Mouse (Mus musculus) stomach, embryonic 16.5 days (tissue): ENCODE data around the gene Rap1b. TPM values are rescaled to one million over a fixed set of nuclear protein-coding genes. Genes with fewer than 3 reads are reported as not detected.

Experiments
- ATAC-seq: fragments of 200-750 bp; cut with Nextera tagmentation; 2 replicates; pipeline ENCODE4 v1.8.0; 2017; ENCODE audit warnings: moderate number of reproducible peaks, moderate TSS enrichment; ENCODE audit not compliant: insufficient read depth, low FRiP score
- H3K27ac ChIP-seq: fragments of 300-500 bp; sonication (generic); 2 replicates; pipeline ENCODE4 v1.5.1; 2014; ENCODE audit warnings: low read length
- H3K27me3 ChIP-seq: fragments of 300-500 bp; sonication (generic); 2 replicates; pipeline ENCODE4 v1.6.1; 2014; ENCODE audit warnings: low read length, control low read depth, mixed read lengths; ENCODE audit not compliant: control insufficient read depth, insufficient read depth
- H3K36me3 ChIP-seq: fragments of 300-500 bp; sonication (generic); 2 replicates; pipeline ENCODE4 v1.6.1; 2014; ENCODE audit warnings: low read length; ENCODE audit not compliant: control insufficient read depth, insufficient read depth
- H3K4me1 ChIP-seq: fragments of 300-500 bp; sonication (generic); 2 replicates; pipeline ENCODE4 v1.6.1; 2014; ENCODE audit warnings: low read length, control low read depth, mixed read lengths; ENCODE audit not compliant: control insufficient read depth, insufficient read depth
- H3K4me2 ChIP-seq: fragments of 300-500 bp; sonication (generic); 2 replicates; pipeline ENCODE4 v1.6.1; 2014; ENCODE audit warnings: low read depth, low read length, mixed read lengths
- H3K4me3 ChIP-seq: fragments of 300-500 bp; sonication (generic); replicated peaks from 2 replicates; pipeline ENCODE4 v1.5.1; 2014; ENCODE audit warnings: mild to moderate bottlenecking, low read length
- H3K9ac ChIP-seq: fragments of 300-500 bp; sonication (generic); 2 replicates; pipeline ENCODE4 v1.6.1; 2014; ENCODE audit warnings: low read length
- H3K9me3 ChIP-seq: fragments of 300-500 bp; sonication (generic); replicated peaks from 2 replicates; pipeline ENCODE4 v1.6.1; 2016; ENCODE audit warnings: low read length, control low read depth; ENCODE audit not compliant: control insufficient read depth
- WGBS: fragments of 180-500 bp; shearing (Covaris S2); extraction: QIAGEN DNeasy Blood & Tissue Kit; methylation state at CpG from one replicate; pipeline ENCODE4 v1.1.7; 2014; 5-methylcytosine and 5-hydroxymethylcytosine counted together
- polyA plus RNA-seq: library from polyadenylated mRNA; unstranded; fragments of >200 nt; fragmentation: Nextera tagmentation; extraction: Ambion mirVana; gene quantifications from 2 replicates; pipeline ENCODE4 v1.2.1, GENCODE M21; 2015

Rap1b gene
- polyA plus RNA-seq, 1 experiment from 2014 or later, result 176 TPM

GRCm38 (mm10) chr10:117790421-117791170, 55.2 kb downstream of the Rap1b start:
- Histone ChIP-seq H3K9ac (no peak overlapping the region), H3K9me3 (no peaks in the 10 kb centered on the region), H3K36me3 (peaks cover 6% of the 10 kb centered on the region), H3K4me3 (no peak overlapping the region), H3K27ac (no peak overlapping the region), H3K4me2 (no peak overlapping the region), H3K27me3 (no peaks in the 10 kb centered on the region), H3K4me1 (peaks cover 17% of the 10 kb centered on the region)
- ATAC-seq, result no peak
- 92% methylated on average over 17 of the region's 17 CpGs for WGBS

GRCm38 (mm10) chr10:117790011-117790410, 55.8 kb downstream of the Rap1b start:
- Histone ChIP-seq H3K36me3 (peaks cover 6% of the 10 kb centered on the region), H3K4me1 (peaks cover 17% of the 10 kb centered on the region), H3K9ac (no peak overlapping the region), H3K27ac (no peak overlapping the region), H3K4me2 (no peak overlapping the region), H3K4me3 (no peak overlapping the region), H3K27me3 (no peaks in the 10 kb centered on the region), H3K9me3 (no peaks in the 10 kb centered on the region)
- no peak for ATAC-seq
- 89% methylated on average over 1 of the region's 1 CpGs for WGBS

DNA sequence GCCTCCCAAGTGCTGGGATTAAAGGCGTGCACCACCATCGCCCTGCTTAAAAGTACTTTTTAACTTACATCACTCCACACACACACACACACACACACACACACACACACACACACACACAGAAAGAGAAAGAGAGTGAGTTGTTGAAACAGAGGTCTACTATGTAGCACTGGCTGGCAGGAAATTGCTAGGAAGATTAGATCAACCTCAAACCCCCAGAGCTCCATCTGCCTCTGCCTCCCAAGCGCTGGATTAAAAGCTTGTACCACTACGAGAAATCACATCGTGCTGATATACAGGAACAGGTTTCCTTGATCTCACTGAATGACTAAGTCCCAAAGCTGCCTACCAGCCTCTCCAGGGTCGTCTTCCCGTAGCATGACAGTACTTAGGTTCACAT, 61.2 kb downstream of the Rap1b start:
- ATAC-seq, result no peak
- H3K27me3 ChIP-seq, result no peaks in the 10 kb centered on the region
- H3K4me3 ChIP-seq, result no peak overlapping the region
- H3K9ac ChIP-seq, result no peak overlapping the region
- peaks cover 10% of the 10 kb centered on the region for H3K36me3 ChIP-seq
- H3K27ac ChIP-seq, result no peak overlapping the region
- no peaks in the 10 kb centered on the region for H3K4me1 ChIP-seq
- H3K9me3 ChIP-seq, result no peaks in the 10 kb centered on the region
- no peak overlapping the region for H3K4me2 ChIP-seq
- 92% methylated on average over 7 of the region's 7 CpGs for WGBS

- Histone ChIP-seq H3K4me3 (no peak overlapping the region), H3K9me3 (no peaks in the 10 kb centered on the region), H3K4me1 (no peaks in the 10 kb centered on the region), H3K27ac (no peak overlapping the region), H3K36me3 (peaks cover 10% of the 10 kb centered on the region), H3K4me2 (no peak overlapping the region), H3K27me3 (no peaks in the 10 kb centered on the region), H3K9ac (no peak overlapping the region)
- ATAC-seq, result no peak
- 92% methylated on average over 13 of the region's 13 CpGs for WGBS
These were observed 61.9 kb downstream of the Rap1b start for GRCm38 (mm10) chr10:117783786-117784420.

GRCm38 (mm10) chr10:117782491-117783260, 63.2 kb downstream of the Rap1b start:
- no peak overlapping the region for H3K4me2 ChIP-seq
- no peak overlapping the region for H3K9ac ChIP-seq
- H3K36me3 ChIP-seq, result peaks cover 10% of the 10 kb centered on the region
- 91% methylated on average over 14 of the region's 14 CpGs for WGBS
- H3K27ac ChIP-seq, result no peak overlapping the region
- no peak overlapping the region for H3K4me3 ChIP-seq
- no peaks in the 10 kb centered on the region for H3K4me1 ChIP-seq
- no peak for ATAC-seq
- no peaks in the 10 kb centered on the region for H3K27me3 ChIP-seq
- no peaks in the 10 kb centered on the region for H3K9me3 ChIP-seq

DNA sequence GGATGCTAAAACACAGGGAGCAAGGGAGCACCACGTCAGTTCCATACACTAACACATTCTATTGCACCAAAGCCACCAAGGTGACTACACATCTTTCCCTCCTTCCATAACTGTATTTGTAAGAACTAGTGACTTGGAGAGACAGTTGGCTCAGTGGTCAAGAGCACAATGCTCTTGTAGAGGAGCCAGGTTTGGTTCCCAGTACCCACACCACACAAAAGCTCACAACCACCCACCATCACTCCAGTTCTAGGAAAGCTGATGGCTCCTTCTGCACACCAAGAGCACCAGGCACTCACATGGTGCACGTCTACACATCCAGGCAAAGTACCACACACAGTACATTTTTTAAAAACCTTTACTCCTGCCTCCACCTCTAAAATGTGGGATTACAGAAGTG, 63.8 kb downstream of the Rap1b start:
- H3K9ac ChIP-seq, result no peak overlapping the region
- no peak for ATAC-seq
- no peaks in the 10 kb centered on the region for H3K9me3 ChIP-seq
- WGBS, result 90% methylated on average over 2 of the region's 2 CpGs
- no peaks in the 10 kb centered on the region for H3K27me3 ChIP-seq
- no peak overlapping the region for H3K27ac ChIP-seq
- H3K4me3 ChIP-seq, result no peak overlapping the region
- H3K36me3 ChIP-seq, result peaks cover 10% of the 10 kb centered on the region
- no peaks in the 10 kb centered on the region for H3K4me1 ChIP-seq
- no peak overlapping the region for H3K4me2 ChIP-seq

GRCm38 (mm10) chr10:117781021-117781725, 64.7 kb downstream of the Rap1b start:
- Histone ChIP-seq H3K9me3 (no peaks in the 10 kb centered on the region), H3K27ac (no peak overlapping the region), H3K4me3 (no peak overlapping the region), H3K36me3 (peaks cover 12% of the 10 kb centered on the region), H3K9ac (no peak overlapping the region), H3K27me3 (no peaks in the 10 kb centered on the region), H3K4me2 (no peak overlapping the region), H3K4me1 (no peaks in the 10 kb centered on the region)
- ATAC-seq, result no peak
- 94% methylated on average over 17 of the region's 17 CpGs for WGBS

DNA sequence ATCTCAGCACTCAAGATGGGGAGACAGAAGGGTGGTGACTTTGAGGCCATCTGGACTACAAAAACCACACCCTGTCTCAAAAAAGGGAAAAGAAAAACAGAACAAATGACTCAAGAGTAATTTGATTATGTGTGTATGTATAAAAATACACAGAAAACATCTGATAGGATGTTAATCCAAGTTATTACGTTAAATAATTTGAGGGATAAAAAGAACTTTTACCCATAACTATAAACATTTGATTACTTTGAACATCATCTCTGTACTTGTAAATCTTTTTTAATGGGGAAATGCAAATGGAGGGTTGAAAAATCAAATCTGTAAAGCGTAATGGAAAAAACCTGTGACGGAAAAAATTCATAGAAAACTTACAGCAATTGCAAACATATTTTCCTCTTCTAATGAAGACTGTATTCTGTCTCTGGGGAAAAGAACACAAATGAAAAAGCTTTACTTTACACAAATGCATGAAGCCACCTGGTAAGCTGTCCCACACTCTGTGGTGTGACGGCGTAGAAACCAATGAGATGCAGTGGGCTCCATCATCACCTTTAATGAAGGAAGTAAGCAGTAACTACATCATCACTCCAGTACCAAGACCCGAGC, 65.4 kb downstream of the Rap1b start:
- no peaks in the 10 kb centered on the region for H3K27me3 ChIP-seq
- no peak overlapping the region for H3K27ac ChIP-seq
- H3K9ac ChIP-seq, result no peak overlapping the region
- H3K4me2 ChIP-seq, result no peak overlapping the region
- no peak overlapping the region for H3K4me3 ChIP-seq
- H3K36me3 ChIP-seq, result peaks cover 16% of the 10 kb centered on the region
- H3K4me1 ChIP-seq, result no peaks in the 10 kb centered on the region
- H3K9me3 ChIP-seq, result no peaks in the 10 kb centered on the region
- ATAC-seq, result no peak
- WGBS, result 93% methylated on average over 6 of the region's 6 CpGs
